Mouse (Mus musculus) neural tube, embryonic 12.5 days (tissue): ENCODE results near the gene Slc12a6. TPM values are rescaled to one million over a fixed set of nuclear protein-coding genes. Genes with fewer than 3 reads are reported as not detected.

Experiments used
- ATAC-seq: fragments of 200-750 bp; cut with Nextera tagmentation; 2 replicates; pipeline ENCODE4 v1.8.0; 2017; ENCODE audit warnings: low read depth, mild to moderate bottlenecking, moderate TSS enrichment, moderate library complexity; ENCODE audit not compliant: low FRiP score
- H3K27ac ChIP-seq: fragments of 300-500 bp; sonication (generic); 2 replicates; pipeline ENCODE4 v1.5.1; 2016
- H3K27me3 ChIP-seq: fragments of 300-500 bp; sonication (generic); replicated peaks from 2 replicates; pipeline ENCODE4 v1.6.1; 2016; ENCODE audit warnings: mild to moderate bottlenecking
- H3K36me3 ChIP-seq: fragments of 300-500 bp; sonication (generic); 2 replicates; pipeline ENCODE4 v1.6.1; 2016; ENCODE audit warnings: mild to moderate bottlenecking
- H3K4me1 ChIP-seq: fragments of 300-500 bp; sonication (generic); 2 replicates; pipeline ENCODE4 v1.6.1; 2016
- H3K4me2 ChIP-seq: fragments of 300-500 bp; sonication (generic); replicated peaks from 2 replicates; pipeline ENCODE4 v1.6.1; 2016; ENCODE audit warnings: mild to moderate bottlenecking
- H3K4me3 ChIP-seq: fragments of 300-500 bp; sonication (generic); 2 replicates; pipeline ENCODE4 v1.5.1; 2016
- H3K9ac ChIP-seq: fragments of 300-500 bp; sonication (generic); 2 replicates; pipeline ENCODE4 v1.6.1; 2016; ENCODE audit warnings: mild to moderate bottlenecking
- H3K9me3 ChIP-seq: fragments of 300-500 bp; sonication (generic); 2 replicates; pipeline ENCODE4 v1.6.1; 2016; ENCODE audit warnings: mild to moderate bottlenecking
- WGBS: fragments of 180-500 bp; shearing (Covaris S2); methylation state at CpG from one replicate; pipeline ENCODE4 v1.1.7; 2016; 5-methylcytosine and 5-hydroxymethylcytosine counted together
- polyA plus RNA-seq: library from polyadenylated mRNA; unstranded; fragments of >200 nt; fragmentation: Nextera tagmentation; extraction: Ambion mirVana; gene quantifications from 2 replicates; pipeline ENCODE4 v1.2.1, GENCODE M21; 2016

Slc12a6 gene
- polyA plus RNA-seq: 15.7 and 19.4 TPM in 2 replicates

GRCm38 (mm10) chr2:112265448-112266241, at the start of gene Slc12a6:
Gene Slc12a6 (plus strand): TSS chr2:112265825.
- Histone ChIP-seq H3K9ac (peak within 1 kb of the TSS; percentile 75), H3K27ac (peak within 1 kb of the TSS; percentile 84), H3K9me3 (no peaks in the 10 kb centered on the region), H3K4me1 (peaks cover 21% of the 10 kb centered on the region), H3K36me3 (no peaks in the 10 kb centered on the region), H3K4me3 (peak within 1 kb of the TSS; percentile 71), H3K4me2 (peak within 1 kb of the TSS; percentile 91), H3K27me3 (no peaks in the 10 kb centered on the region)
- WGBS: under 1% methylated on average over 83 of the region's 85 CpGs
- ATAC-seq: peak; percentile 92

- WGBS: 11% methylated on average over 1 of the region's 1 CpGs
- H3K27ac ChIP-seq: no peak overlapping the region
- 0 out of 2 replicates have a peak, but pooled peaks have one; percentile 50 for ATAC-seq
- no peak overlapping the region for H3K9ac ChIP-seq
- no peaks in the 10 kb centered on the region for H3K36me3 ChIP-seq
- no peak overlapping the region for H3K4me3 ChIP-seq
- no peaks in the 10 kb centered on the region for H3K4me1 ChIP-seq
- H3K4me2 ChIP-seq: no peak overlapping the region
- no peaks in the 10 kb centered on the region for H3K9me3 ChIP-seq
- H3K27me3 ChIP-seq: no peaks in the 10 kb centered on the region
These were observed 49.6 kb upstream of the Slc12a6 start for GRCm38 (mm10) chr2:112215977-112216376.

GRCm38 (mm10) chr2:112217614-112218013, 48.0 kb upstream of the Slc12a6 start:
- no peak overlapping the region for H3K9ac ChIP-seq
- H3K36me3 ChIP-seq: no peaks in the 10 kb centered on the region
- ATAC-seq: no peak
- H3K4me3 ChIP-seq: no peak overlapping the region
- no peaks in the 10 kb centered on the region for H3K27me3 ChIP-seq
- H3K9me3 ChIP-seq: no peaks in the 10 kb centered on the region
- H3K4me1 ChIP-seq: no peaks in the 10 kb centered on the region
- no peak overlapping the region for H3K4me2 ChIP-seq
- H3K27ac ChIP-seq: no peak overlapping the region
- WGBS: 82% methylated on average over 6 of the region's 6 CpGs

GRCm38 (mm10) chr2:112220880-112221279, 44.7 kb upstream of the Slc12a6 start:
- ATAC-seq: no peak
- Histone ChIP-seq H3K4me3 (no peak overlapping the region), H3K9me3 (no peaks in the 10 kb centered on the region), H3K27ac (no peak overlapping the region), H3K27me3 (no peaks in the 10 kb centered on the region), H3K36me3 (no peaks in the 10 kb centered on the region), H3K9ac (no peak overlapping the region), H3K4me2 (no peak overlapping the region), H3K4me1 (no peaks in the 10 kb centered on the region)
- WGBS: 89% methylated on average over 5 of the region's 5 CpGs

GRCm38 (mm10) chr2:112222607-112223006, 43.0 kb upstream of the Slc12a6 start:
- no peaks in the 10 kb centered on the region for H3K9me3 ChIP-seq
- WGBS: 80% methylated on average over 5 of the region's 5 CpGs
- H3K27me3 ChIP-seq: no peaks in the 10 kb centered on the region
- no peak overlapping the region for H3K4me3 ChIP-seq
- H3K9ac ChIP-seq: no peak overlapping the region
- no peak for ATAC-seq
- no peak overlapping the region for H3K27ac ChIP-seq
- H3K4me2 ChIP-seq: no peak overlapping the region
- H3K4me1 ChIP-seq: no peaks in the 10 kb centered on the region
- no peaks in the 10 kb centered on the region for H3K36me3 ChIP-seq

- no peak overlapping the region for H3K4me3 ChIP-seq
- no peaks in the 10 kb centered on the region for H3K36me3 ChIP-seq
- no peak for ATAC-seq
- WGBS: 66% methylated on average over 4 of the region's 4 CpGs
- no peaks in the 10 kb centered on the region for H3K9me3 ChIP-seq
- no peak overlapping the region for H3K9ac ChIP-seq
- H3K4me2 ChIP-seq: no peak overlapping the region
- H3K27ac ChIP-seq: no peak overlapping the region
- no peaks in the 10 kb centered on the region for H3K4me1 ChIP-seq
- H3K27me3 ChIP-seq: no peaks in the 10 kb centered on the region
These were observed 41.3 kb upstream of the Slc12a6 start for GRCm38 (mm10) chr2:112224356-112224755.

- H3K4me3 ChIP-seq: no peak overlapping the region
- H3K9me3 ChIP-seq: no peaks in the 10 kb centered on the region
- H3K4me2 ChIP-seq: no peak overlapping the region
- WGBS: 71% methylated on average over 1 of the region's 1 CpGs
- H3K27ac ChIP-seq: no peak overlapping the region
- H3K27me3 ChIP-seq: no peaks in the 10 kb centered on the region
- no peaks in the 10 kb centered on the region for H3K4me1 ChIP-seq
- H3K36me3 ChIP-seq: no peaks in the 10 kb centered on the region
- H3K9ac ChIP-seq: no peak overlapping the region
- ATAC-seq: no peak
These were observed 33.0 kb upstream of the Slc12a6 start for GRCm38 (mm10) chr2:112232623-112233022.

- Histone ChIP-seq H3K4me2 (no peak overlapping the region), H3K4me1 (peaks cover 12% of the 10 kb centered on the region; the same call in 1 of the 2 replicates), H3K9me3 (no peaks in the 10 kb centered on the region), H3K4me3 (no peak overlapping the region), H3K36me3 (no peaks in the 10 kb centered on the region), H3K27ac (no peak overlapping the region), H3K27me3 (no peaks in the 10 kb centered on the region), H3K9ac (no peak overlapping the region)
- ATAC-seq: no peak
- WGBS: 87% methylated on average over 2 of the region's 2 CpGs
These were observed 29.0 kb upstream of the Slc12a6 start for GRCm38 (mm10) chr2:112236620-112237019.

- 14% methylated on average over 4 of the region's 4 CpGs for WGBS
- Histone ChIP-seq H3K4me3 (no peak overlapping the region), H3K9ac (no peak overlapping the region), H3K27me3 (no peaks in the 10 kb centered on the region), H3K36me3 (no peaks in the 10 kb centered on the region; the same call in 1 of the 2 replicates), H3K27ac (no peak overlapping the region), H3K9me3 (no peaks in the 10 kb centered on the region), H3K4me2 (no peak overlapping the region), H3K4me1 (peaks cover 12% of the 10 kb centered on the region; the same call in 1 of the 2 replicates)
- no peak for ATAC-seq
These were observed 27.6 kb upstream of the Slc12a6 start for GRCm38 (mm10) chr2:112238006-112238405.

- WGBS: under 1% methylated on average over 94 of the region's 94 CpGs
- ATAC-seq: peak; percentile 87
- H3K9ac ChIP-seq: peak within 1 kb of the TSS; percentile 86
- H3K27ac ChIP-seq: peak within 1 kb of the TSS; percentile 95
- no peaks in the 10 kb centered on the region for H3K9me3 ChIP-seq
- H3K4me2 ChIP-seq: peak within 1 kb of the TSS; percentile 89
- H3K27me3 ChIP-seq: no peaks in the 10 kb centered on the region
- peaks cover 7% of the 10 kb centered on the region for H3K36me3 ChIP-seq
- H3K4me3 ChIP-seq: peak within 1 kb of the TSS; percentile 77
- H3K4me1 ChIP-seq: peaks cover 12% of the 10 kb centered on the region; the same call in 1 of the 2 replicates
These were observed 26.3 kb upstream of the Slc12a6 start, which contains the start of gene Lpcat4 for GRCm38 (mm10) chr2:112239212-112239934. Gene Lpcat4 (plus strand): TSS chr2:112239468.

- H3K4me2 ChIP-seq: peak overlapping the region; percentile 89
- H3K27ac ChIP-seq: peak overlapping the region; percentile 95
- peak; percentile 67 for ATAC-seq
- peak overlapping the region; percentile 77 for H3K4me3 ChIP-seq
- H3K27me3 ChIP-seq: no peaks in the 10 kb centered on the region
- H3K36me3 ChIP-seq: peaks cover 10% of the 10 kb centered on the region
- no peaks in the 10 kb centered on the region for H3K9me3 ChIP-seq
- peak overlapping the region; percentile 86 for H3K9ac ChIP-seq
- H3K4me1 ChIP-seq: peaks cover 12% of the 10 kb centered on the region; the same call in 1 of the 2 replicates
- WGBS: under 1% methylated on average over 28 of the region's 28 CpGs
These were observed 25.5 kb upstream of the Slc12a6 start for GRCm38 (mm10) chr2:112239935-112240721.
